Mouse (Mus musculus): ENCODE results near the gene Cldn3.

- no peak for TF ChIP-seq CTCF (IDR thresholded peaks at IDR 0.05; ENCODE audit: borderline replicate concordance, extremely low read depth, insufficient read depth, insufficient read length)
- TF ChIP-seq POLR2A (IDR thresholded peaks at IDR 0.05; ENCODE audit: borderline replicate concordance, extremely low read depth, insufficient read depth, insufficient read length, poor library complexity, severe bottlenecking), result no peak
Measured at GRCm38 (mm10) chr5:134973526-134973925, 12.5 kb upstream of the Cldn3 start.

Data from brain, embryonic 14.5 days (tissue).